Mouse (Mus musculus) heart, postnatal 0 days (tissue): ENCODE results near the gene Rbfox1.

ENCODE experiments used
- CTCF ChIP-seq: IDR thresholded peaks from 2 replicates; pipeline ENCODE4 v1.5.1; 2016; ENCODE audit warnings: antibody characterized with exemption, control low read depth, low read depth
- EP300 ChIP-seq: IDR thresholded peaks from 2 replicates; pipeline ENCODE4 v1.6.1; 2016; ENCODE audit warnings: antibody characterized with exemption, low read depth

DNA sequence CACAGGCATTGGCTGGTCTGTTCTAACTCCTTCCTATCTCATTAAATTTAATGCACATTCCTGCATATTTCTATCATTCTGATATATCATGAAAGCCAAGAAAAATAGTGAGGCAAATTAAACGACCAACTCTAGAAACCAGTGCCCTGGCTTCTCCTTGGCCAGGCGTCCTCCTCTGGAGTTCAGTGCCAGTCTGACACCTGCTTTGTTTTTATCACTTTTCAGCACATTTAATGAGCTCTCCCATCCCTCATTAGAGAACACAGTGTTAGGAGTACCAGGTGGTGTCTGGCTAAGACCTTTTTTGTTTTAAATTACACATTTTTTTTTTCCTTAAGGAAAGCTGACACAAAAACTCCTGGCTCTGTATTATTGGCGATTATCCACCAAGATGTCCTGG is 1489.0 kb downstream of the Rbfox1 start:
- TF ChIP-seq CTCF (no peak), EP300 (no peak)
